Mouse (Mus musculus): Measurements from ENCODE around the gene Trp53i11.

GRCm38 (mm10) chr2:93144126-93144525, 43.2 kb upstream of the Trp53i11 start:
- TF ChIP-seq CTCF (IDR thresholded peaks at IDR 0.05; ENCODE audit: low read depth, low read length) (no peak), GATA1 (IDR thresholded peaks at IDR 0.05; ENCODE audit: borderline replicate concordance, low read length) (no peak)

All from G1E (cell line).